Mouse (Mus musculus) MEL (cell line): ENCODE data around the gene Zfp661. TPM values are rescaled to one million over a fixed set of nuclear protein-coding genes. Genes with fewer than 3 reads are reported as not detected.

Experiments
- DNase-seq: peaks from one replicate; pipeline ENCODE4 v3.0.0; 2011; ENCODE audit warnings: low read depth, low spot score
- H3K27ac ChIP-seq: 2 replicates; pipeline ENCODE4 v1.5.1; 2012; ENCODE audit warnings: low read depth, mild to moderate bottlenecking, control low read depth, low read length, moderate library complexity; ENCODE audit not compliant: control insufficient read depth
- H3K27me3 ChIP-seq, 2 experiments: fragments of 150-350 bp in 1 of 2; sonication (generic) in 1 of 2; 2 replicates each; pipeline ENCODE4 v1.6.1; 2012; ENCODE audit warnings: low read length in 2 of 2, mild to moderate bottlenecking in 2 of 2, improper control_type of control experiment in 1 of 2, moderate library complexity in 1 of 2; ENCODE audit not compliant: insufficient read depth in 2 of 2, control insufficient read depth in 1 of 2
- H3K36me3 ChIP-seq, 2 experiments: 2 replicates each; pipeline ENCODE4 v1.6.1; 2012 to 2014; ENCODE audit warnings: low read length in 2 of 2, improper control_type of control experiment in 1 of 2, inconsistent platforms in 1 of 2, mild to moderate bottlenecking in 1 of 2; ENCODE audit not compliant: insufficient read depth in 2 of 2, control insufficient read depth in 1 of 2
- H3K4me1 ChIP-seq, 2 experiments: fragments of 150-350 bp in 1 of 2; sonication (generic) in 1 of 2; 2 replicates each; pipeline ENCODE4 v1.6.1; 2012; ENCODE audit warnings: low read length in 2 of 2, improper control_type of control experiment in 1 of 2, mild to moderate bottlenecking in 1 of 2; ENCODE audit not compliant: insufficient read depth in 2 of 2, control insufficient read depth in 1 of 2
- H3K4me3 ChIP-seq, 2 experiments: fragments of 150-350 bp in 1 of 2; sonication (generic) in 1 of 2; 2 replicates each; pipeline ENCODE4 v1.5.1; 2012; ENCODE audit warnings: low read depth in 2 of 2, low read length in 2 of 2, mild to moderate bottlenecking in 2 of 2, moderate library complexity in 2 of 2, control low read depth in 1 of 2, improper control_type of control experiment in 1 of 2; ENCODE audit not compliant: control insufficient read depth in 1 of 2, insufficient read depth in 1 of 2
- H3K79me2 ChIP-seq: 2 replicates; pipeline ENCODE4 v1.6.1; 2012; ENCODE audit warnings: mild to moderate bottlenecking, low read length, moderate library complexity; ENCODE audit not compliant: control insufficient read depth, poor library complexity, insufficient read depth
- H3K9ac ChIP-seq: 2 replicates; pipeline ENCODE4 v1.6.1; 2012; ENCODE audit warnings: low read depth, mild to moderate bottlenecking, control low read depth, low read length, moderate library complexity; ENCODE audit not compliant: control insufficient read depth, poor library complexity, severe bottlenecking
- H3K9me3 ChIP-seq: fragments of 150-350 bp; sonication (generic); replicated peaks from 2 replicates; pipeline ENCODE4 v1.6.1; 2012; ENCODE audit warnings: mild to moderate bottlenecking, low read length, improper control_type of control experiment, moderate library complexity; ENCODE audit not compliant: insufficient read depth
- CHD1 ChIP-seq: IDR thresholded peaks from 2 replicates; pipeline ENCODE4 v1.6.1; 2012; ENCODE audit warnings: low read depth, mild to moderate bottlenecking, inconsistent platforms, low read length, improper control_type of control experiment
- CTCF ChIP-seq, 3 experiments: IDR thresholded peaks in 2 of 3; conservative IDR thresholded peaks in 1 of 3; 2 replicates each; pipeline ENCODE4 v1.5.1; 2011 to 2012; ENCODE audit warnings: low read length in 3 of 3, low read depth in 2 of 3, mild to moderate bottlenecking in 2 of 3, improper control_type of control experiment in 1 of 3, inconsistent platforms in 1 of 3, mixed read lengths in 1 of 3, moderate library complexity in 1 of 3; ENCODE audit not compliant: control insufficient read depth in 1 of 3, insufficient read depth in 1 of 3, poor library complexity in 1 of 3, severe bottlenecking in 1 of 3
- E2F4 ChIP-seq: IDR thresholded peaks from 2 replicates; pipeline ENCODE4 v1.6.1; 2011; ENCODE audit warnings: low read depth, low read length, improper control_type of control experiment, borderline replicate concordance
- ELF1 ChIP-seq: IDR thresholded peaks from 2 replicates; pipeline ENCODE4 v1.6.1; 2014; ENCODE audit warnings: low read depth, mild to moderate bottlenecking, inconsistent platforms, low read length, improper control_type of control experiment, moderate library complexity
- GABPA ChIP-seq: IDR thresholded peaks from 2 replicates; pipeline ENCODE4 v1.6.1; 2012; ENCODE audit warnings: low read depth, mild to moderate bottlenecking, inconsistent platforms, low read length, improper control_type of control experiment, moderate library complexity
- GATA1 ChIP-seq: IDR thresholded peaks from 2 replicates; pipeline ENCODE4 v1.6.1; 2011; ENCODE audit warnings: low read depth, low read length, improper control_type of control experiment
- HCFC1 ChIP-seq: IDR thresholded peaks from 2 replicates; pipeline ENCODE4 v1.6.1; 2012; ENCODE audit warnings: low read depth, mild to moderate bottlenecking, inconsistent platforms, low read length, improper control_type of control experiment, moderate library complexity
- MAX ChIP-seq: IDR thresholded peaks from 2 replicates; pipeline ENCODE4 v1.6.1; 2011; ENCODE audit warnings: low read length, improper control_type of control experiment
- MEF2A ChIP-seq: IDR thresholded peaks from 2 replicates; pipeline ENCODE4 v1.6.1; 2014; ENCODE audit warnings: low read depth, mild to moderate bottlenecking, inconsistent platforms, low read length, improper control_type of control experiment; ENCODE audit not compliant: poor library complexity, insufficient replicate concordance, severe bottlenecking; ENCODE audit errors: extremely low read depth
- MYB ChIP-seq: IDR thresholded peaks from 2 replicates; pipeline ENCODE4 v1.6.1; 2011; ENCODE audit warnings: mild to moderate bottlenecking, low read depth, low read length, improper control_type of control experiment
- NELFE ChIP-seq: IDR thresholded peaks from 2 replicates; pipeline ENCODE4 v1.6.1; 2011; ENCODE audit warnings: low read depth, low read length, improper control_type of control experiment
- RCOR1 ChIP-seq: IDR thresholded peaks from 2 replicates; pipeline ENCODE4 v1.6.1; 2012; ENCODE audit warnings: low read depth, mild to moderate bottlenecking, inconsistent platforms, low read length, improper control_type of control experiment
- USF2 ChIP-seq, 2 experiments: IDR thresholded peaks; 2 replicates each; pipeline ENCODE4 v1.6.1; 2011 to 2012; ENCODE audit warnings: improper control_type of control experiment in 2 of 2, low read length in 2 of 2, borderline replicate concordance in 1 of 2, inconsistent platforms in 1 of 2, low read depth in 1 of 2, mild to moderate bottlenecking in 1 of 2; ENCODE audit not compliant: insufficient read depth in 1 of 2
- ZNF384 ChIP-seq: IDR thresholded peaks from 2 replicates; pipeline ENCODE4 v1.6.1; 2012; ENCODE audit warnings: low read depth, mild to moderate bottlenecking, inconsistent platforms, low read length, improper control_type of control experiment
- polyA plus RNA-seq, 2 experiments: library from polyadenylated mRNA; stranded (reverse) in 1 of 2; unstranded in 1 of 2; fragments of >175 nt in 1 of 2; fragments of >200 nt in 1 of 2; gene quantifications; 2 replicates each; pipeline versions ENCODE4 v1.2.1 to v1.2.4; 2012; ENCODE audit warnings: low replicate concordance in 2 of 2, low read depth in 1 of 2; ENCODE audit not compliant: insufficient read length in 2 of 2, insufficient read depth in 1 of 2, missing spikeins in 1 of 2
- total RNA-seq: library from RNA; depleted of rRNA; stranded (reverse); fragments of 300-350 nt; gene quantifications from 2 replicates; pipeline ENCODE4 v1.2.3, GENCODE M21; 2012

Zfp661 gene
- total and polyA plus RNA-seq, 3 experiments = 4.2 to 5.9 TPM; not detected in 1

- TF ChIP-seq GATA1 (no peak), NELFE (peak; percentile 79), RCOR1 (no peak), MEF2A (no peak)
- TF ChIP-seq, all 39 proteins: peak for 11
These were observed at the start of gene Zfp661, which contains the start of gene Mrps5 (continued) for GRCm38 (mm10) chr2:127586694-127587513.

- no peaks in the 10 kb centered on the region for H3K4me1 ChIP-seq
- no peak overlapping the region for H3K9ac ChIP-seq
- TF ChIP-seq ZNF384 (no peak), RCOR1 (no peak)
- H3K36me3 ChIP-seq = no peaks in the 10 kb centered on the region
- no peak overlapping the region for H3K4me3 ChIP-seq
- H3K27ac ChIP-seq = no peak overlapping the region
- peaks cover 3 to 11% of the 10 kb centered on the region in 2 experiments for H3K27me3 ChIP-seq
- DNase-seq = no peak
- no peaks in the 10 kb centered on the region for H3K9me3 ChIP-seq
- no peaks in the 10 kb centered on the region for H3K79me2 ChIP-seq
These were observed 48.7 kb upstream of the Zfp661 start for GRCm38 (mm10) chr2:127635581-127635980.

GRCm38 (mm10) chr2:127632601-127633000 is 45.7 kb upstream of the Zfp661 start:
- no peak overlapping the region for H3K4me3 ChIP-seq
- H3K9ac ChIP-seq = no peak overlapping the region
- TF ChIP-seq CTCF (IDR thresholded peaks at IDR 0.05 in 2 of 3, conservative IDR thresholded peaks at IDR 0.05 in 1 of 3; ENCODE audit: control insufficient read depth in 1 of 3, insufficient read depth in 1 of 3, low read depth in 2 of 3, low read length in 3 of 3, poor library complexity in 1 of 3, severe bottlenecking in 1 of 3) (no peak), ZNF384 (no peak), MYB (no peak), GABPA (no peak), MAX (no peak), USF2 (IDR thresholded peaks at IDR 0.05; ENCODE audit: borderline replicate concordance in 1 of 2, insufficient read depth in 1 of 2, low read depth in 1 of 2, low read length in 2 of 2) (no peak), NELFE (no peak), HCFC1 (no peak), ELF1 (no peak), GATA1 (no peak), CHD1 (no peak), E2F4 (no peak)
- H3K79me2 ChIP-seq = no peaks in the 10 kb centered on the region
- H3K9me3 ChIP-seq = no peaks in the 10 kb centered on the region
- no peaks in the 10 kb centered on the region for H3K36me3 ChIP-seq
- H3K27me3 ChIP-seq = peaks cover 3 to 13% of the 10 kb centered on the region in 2 experiments
- H3K4me1 ChIP-seq = no peaks in the 10 kb centered on the region
- DNase-seq = peak; percentile 13
- H3K27ac ChIP-seq = no peak overlapping the region
